Mouse (Mus musculus) brain, embryonic 14.5 days (tissue): ENCODE data around the gene H2-D1. TPM values are rescaled to one million over a fixed set of nuclear protein-coding genes. Genes with fewer than 3 reads are reported as not detected.
"Not testable (repeated sequence)": the region's sequence is repeated elsewhere in the genome, so short reads cannot be mapped to it uniquely, and the experiment has no call there.

Experiments used
- DNase-seq: peaks from one replicate; pipeline ENCODE4 v3.0.0-alpha.2; 2011; ENCODE audit warnings: low read depth
- CTCF ChIP-seq: fragments of 200-500 bp; IDR thresholded peaks from 2 replicates; pipeline ENCODE4 v1.5.1; 2012; ENCODE audit warnings: inconsistent platforms, mild to moderate bottlenecking, moderate library complexity, borderline replicate concordance; ENCODE audit not compliant: insufficient read depth, insufficient read length; ENCODE audit errors: extremely low read depth
- POLR2A ChIP-seq: fragments of 200-500 bp; IDR thresholded peaks from 2 replicates; pipeline ENCODE4 v1.6.1; 2012; ENCODE audit warnings: mild to moderate bottlenecking, inconsistent platforms, borderline replicate concordance; ENCODE audit not compliant: poor library complexity, insufficient read depth, insufficient read length, severe bottlenecking; ENCODE audit errors: extremely low read depth
- polyA plus RNA-seq: library from polyadenylated mRNA; depleted of rRNA; stranded (reverse); fragments of >200 nt; gene quantifications from 2 replicates; pipeline ENCODE4 v1.2.3, GENCODE M21; 2012; rRNA removed

The H2-D1 gene
- polyA plus RNA-seq, 1 experiment: 39.5 TPM

GRCm38 (mm10) chr17:35303271-35303670, 40.7 kb downstream of the H2-D1 start:
- no peak for DNase-seq
- no peak for TF ChIP-seq CTCF
- TF ChIP-seq POLR2A: no peak

- no peak for DNase-seq
- TF ChIP-seq POLR2A (no peak), CTCF (no peak)
These were observed 41.3 kb downstream of the H2-D1 start for GRCm38 (mm10) chr17:35303756-35304350.

- no peak for DNase-seq
- TF ChIP-seq CTCF: no peak
- TF ChIP-seq POLR2A: no peak
These were observed 41.9 kb downstream of the H2-D1 start for GRCm38 (mm10) chr17:35304478-35304877.

GRCm38 (mm10) chr17:35304921-35305320, 42.4 kb downstream of the H2-D1 start:
- not testable (repeated sequence) for DNase-seq

Other genes with a start within 250 kb of the H2-D1 start
- 0.49 and 0.71 TPM in 2 replicates for gene Vwa7, start 246.2 kb upstream of the H2-D1 start, polyA plus RNA-seq
- gene Sapcd1, start 234.7 kb upstream of the H2-D1 start, polyA plus RNA-seq: 4.0 and 6.5 TPM in 2 replicates
- 4.2 and 6.4 TPM in 2 replicates for gene Msh5, start 216.0 kb upstream of the H2-D1 start, polyA plus RNA-seq
- gene Clic1, start 212.8 kb upstream of the H2-D1 start, polyA plus RNA-seq: 69.6 and 89.8 TPM in 2 replicates
- 322 and 438 TPM in 2 replicates for gene Ddah2, start 203.7 kb upstream of the H2-D1 start, polyA plus RNA-seq
- gene Ly6g6c, start 197.3 kb upstream of the H2-D1 start, polyA plus RNA-seq: 0.42 and 0.50 TPM in 2 replicates
- gene Mpig6b, start 196.5 kb upstream of the H2-D1 start, polyA plus RNA-seq: 0.30 and 0.35 TPM in 2 replicates
- gene Ly6g6e, start 185.8 kb upstream of the H2-D1 start, polyA plus RNA-seq: 1.2 and 12.4 TPM in 2 replicates
- gene Ly6g6d, start 184.7 kb upstream of the H2-D1 start, polyA plus RNA-seq: 1.8 and 2.7 TPM in 2 replicates
- 0.15 and 0.30 TPM in 2 replicates for gene Ly6g6f, start 177.1 kb upstream of the H2-D1 start, polyA plus RNA-seq
- 91.0 and 135 TPM in 2 replicates for gene Abhd16a, start 173.5 kb upstream of the H2-D1 start, polyA plus RNA-seq
- not detected in 2 replicates for gene Ly6g5c, start 154.5 kb upstream of the H2-D1 start, polyA plus RNA-seq
- 3.1 and 3.4 TPM in 2 replicates for gene Ly6g5b, start 147.3 kb upstream of the H2-D1 start, polyA plus RNA-seq
- gene Gpank1, start 141.3 kb upstream of the H2-D1 start, polyA plus RNA-seq: 21.4 and 25.3 TPM in 2 replicates
- 243 and 257 TPM in 2 replicates for gene Csnk2b, start 140.7 kb upstream of the H2-D1 start, polyA plus RNA-seq
- gene D17H6S53E, start 136.4 kb upstream of the H2-D1 start, polyA plus RNA-seq: 3.3 and 4.6 TPM in 2 replicates
- gene Apom, start 130.7 kb upstream of the H2-D1 start, polyA plus RNA-seq: 0.93 and 1.1 TPM in 2 replicates
- 378 and 427 TPM in 2 replicates for gene Bag6, start 127.6 kb upstream of the H2-D1 start, polyA plus RNA-seq
- 367 and 409 TPM in 2 replicates for gene Prrc2a, start 97.8 kb upstream of the H2-D1 start, polyA plus RNA-seq
- 1.6 and 2.2 TPM in 2 replicates for gene Aif1, start 86.7 kb upstream of the H2-D1 start, polyA plus RNA-seq
- gene Lst1, start 74.3 kb upstream of the H2-D1 start, polyA plus RNA-seq: 8.2 and 11.8 TPM in 2 replicates
- 0.58 and 1.1 TPM in 2 replicates for gene Ltb, start 68.3 kb upstream of the H2-D1 start, polyA plus RNA-seq
- gene Tnf, start 60.7 kb upstream of the H2-D1 start, polyA plus RNA-seq: 0.15 and 0.21 TPM in 2 replicates
- 0.27 and 0.29 TPM in 2 replicates for gene Lta, start 57.4 kb upstream of the H2-D1 start, polyA plus RNA-seq
- gene Gm16181, start 41.9 kb upstream of the H2-D1 start, polyA plus RNA-seq: not detected in 2 replicates
- 72.5 and 74.9 TPM in 2 replicates for gene Atp6v1g2, start 29.1 kb upstream of the H2-D1 start, polyA plus RNA-seq
- gene Nfkbil1, start 26.9 kb upstream of the H2-D1 start, polyA plus RNA-seq: 13.4 and 17.3 TPM in 2 replicates
- 887 and 1,110 TPM in 2 replicates for gene Ddx39b, start 21.0 kb upstream of the H2-D1 start, polyA plus RNA-seq
- gene H2-Q1, start 57.7 kb downstream of the H2-D1 start, polyA plus RNA-seq: 0.10 TPM in 2 replicates
- 0.97 and 1.4 TPM in 2 replicates for gene H2-Q2, start 79.5 kb downstream of the H2-D1 start, polyA plus RNA-seq
- 2.9 and 3.0 TPM in 2 replicates for gene H2-Q4, start 116.9 kb downstream of the H2-D1 start, polyA plus RNA-seq
- 0.57 and 0.58 TPM in 2 replicates for gene H2-Q6, start 162.1 kb downstream of the H2-D1 start, polyA plus RNA-seq
- 3.6 and 4.3 TPM in 2 replicates for gene H2-Q7, start 176.4 kb downstream of the H2-D1 start, polyA plus RNA-seq
- gene H2-Q10, start 207.4 kb downstream of the H2-D1 start, polyA plus RNA-seq: 0.11 and 0.26 TPM in 2 replicates
- 0.06 TPM in 1 of 2 replicates, not detected in the other for gene Pou5f1, start 243.3 kb downstream of the H2-D1 start, polyA plus RNA-seq